Mouse (Mus musculus): ENCODE measurements around the gene Matn1. TPM values are rescaled to one million over a fixed set of nuclear protein-coding genes. Genes with fewer than 3 reads are reported as not detected.

Matn1 gene
- polyA plus RNA-seq, 2 experiments = 0.08 to 0.13 TPM

DNA sequence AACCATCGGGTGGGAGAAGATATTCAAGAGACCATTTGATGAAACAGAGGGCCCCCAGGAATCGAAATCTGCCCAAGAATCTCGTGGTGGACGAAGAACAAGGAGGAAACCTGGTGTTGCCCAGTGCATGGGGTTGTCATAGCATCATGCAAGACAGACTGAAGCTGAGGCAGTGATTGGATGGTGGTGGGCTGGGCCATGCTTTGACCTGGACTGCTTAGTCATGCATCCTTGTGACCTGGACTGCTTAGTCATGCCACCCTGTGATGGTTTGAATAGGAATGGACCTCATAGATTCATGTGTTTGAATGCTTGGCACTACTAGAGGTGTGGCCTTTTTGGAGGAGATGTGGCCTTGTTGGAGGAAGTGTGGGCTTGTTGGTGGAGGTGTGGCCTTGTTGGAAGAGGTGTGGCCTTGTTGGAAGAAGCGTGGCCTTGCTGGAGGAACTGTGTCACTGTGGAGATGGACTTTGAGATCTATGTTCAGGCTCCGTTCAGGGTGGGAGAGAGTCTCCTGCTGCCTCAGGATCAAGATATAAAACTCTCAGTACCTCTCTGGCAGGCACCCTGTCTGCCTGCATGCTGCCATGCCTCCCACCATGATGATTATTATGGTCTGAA, 44.1 kb downstream of the Matn1 start:
- no peak for TF ChIP-seq EP300 (IDR thresholded peaks at IDR 0.05; ENCODE audit: low read depth)
- TF ChIP-seq CTCF (IDR thresholded peaks at IDR 0.05; ENCODE audit: low read depth) = no peak
- H3K4me3 ChIP-seq (ENCODE audit: insufficient read depth in 1 of 2, low read depth in 2 of 2, low read length in 2 of 2) = no peak overlapping the region
- WGBS (ENCODE audit: insufficient replicate concordance) = 44% methylated on average over 6 of the region's 6 CpGs
- DNase-seq (ENCODE audit: low read depth in 3 of 3, low spot score in 3 of 3) (no peak), ATAC-seq (ENCODE audit: insufficient read depth) (no peak)
- no peak overlapping the region for H3K4me2 ChIP-seq (ENCODE audit: low read depth)
- H3K36me3 ChIP-seq (replicated peaks; ENCODE audit: control insufficient read depth, insufficient read depth, low read depth) = no peaks in the 10 kb centered on the region
- no peaks in the 10 kb centered on the region for H3K9me3 ChIP-seq (ENCODE audit: control insufficient read depth, low read length)
- H3K9ac ChIP-seq (replicated peaks) = no peak overlapping the region
- H3K27me3 ChIP-seq (ENCODE audit: control insufficient read depth, insufficient read depth, low read length) = no peaks in the 10 kb centered on the region
- no peaks in the 10 kb centered on the region for H3K4me1 ChIP-seq (replicated peaks; ENCODE audit: control insufficient read depth in 2 of 2, insufficient read depth in 2 of 2, low read length in 1 of 2)
- H3K27ac ChIP-seq = no peak overlapping the region

DNA sequence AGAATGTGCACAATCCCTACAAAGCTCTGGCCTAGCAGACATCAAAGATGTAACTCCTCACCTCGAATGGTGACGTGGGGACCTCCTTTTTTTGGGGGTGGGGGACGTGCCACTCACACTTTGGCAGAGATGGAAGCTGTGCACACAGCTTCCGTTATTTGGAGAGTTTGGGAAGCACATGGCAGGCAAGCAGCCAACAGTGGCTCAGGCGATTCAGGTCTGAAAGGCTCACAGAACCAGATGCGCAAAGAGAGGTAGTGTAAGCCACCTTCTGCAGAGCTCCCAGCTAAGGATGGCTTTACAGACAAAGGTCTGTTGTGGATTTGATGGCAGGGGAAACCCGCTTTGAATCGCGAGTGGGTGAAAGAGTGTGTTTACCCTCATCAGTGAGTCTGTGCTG, 45.0 kb downstream of the Matn1 start:
- Histone ChIP-seq H3K4me2 (ENCODE audit: low read depth) (no peak overlapping the region), H3K27ac (no peak overlapping the region), H3K4me3 (ENCODE audit: insufficient read depth in 1 of 2, low read depth in 2 of 2, low read length in 2 of 2) (no peak overlapping the region), H3K36me3 (replicated peaks; ENCODE audit: control insufficient read depth, insufficient read depth, low read depth) (no peaks in the 10 kb centered on the region), H3K9me3 (ENCODE audit: control insufficient read depth, low read length) (no peaks in the 10 kb centered on the region), H3K4me1 (replicated peaks; ENCODE audit: control insufficient read depth in 2 of 2, insufficient read depth in 2 of 2, low read length in 1 of 2) (no peaks in the 10 kb centered on the region), H3K27me3 (ENCODE audit: control insufficient read depth, insufficient read depth, low read length) (no peaks in the 10 kb centered on the region), H3K9ac (replicated peaks) (no peak overlapping the region)
- DNase-seq (ENCODE audit: low read depth in 3 of 3, low spot score in 3 of 3) (no peak), ATAC-seq (ENCODE audit: insufficient read depth) (no peak)
- 54% methylated on average over 9 of the region's 9 CpGs for WGBS (ENCODE audit: insufficient replicate concordance)
- no peak for TF ChIP-seq CTCF (IDR thresholded peaks at IDR 0.05; ENCODE audit: low read depth)
- no peak for TF ChIP-seq EP300 (IDR thresholded peaks at IDR 0.05; ENCODE audit: low read depth)

DNA sequence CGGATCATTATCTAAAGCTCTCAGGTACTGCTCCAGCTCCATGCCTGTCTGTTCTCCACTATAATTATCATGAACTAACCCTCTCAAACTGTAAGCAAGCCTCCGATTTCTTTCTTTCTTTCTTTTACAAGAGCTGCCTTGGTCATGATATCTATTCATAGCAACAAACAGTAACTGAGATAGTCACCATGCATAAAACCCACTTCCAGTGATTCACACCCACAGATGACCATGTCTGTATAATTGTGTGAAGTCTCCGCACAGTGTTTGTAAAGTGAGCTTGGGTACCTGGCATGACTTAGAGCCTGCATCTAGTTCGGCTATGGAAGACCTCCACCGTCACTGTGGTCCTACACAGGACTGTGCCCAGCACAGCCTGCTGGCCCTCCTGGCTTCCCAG, 46.8 kb downstream of the Matn1 start:
- ATAC-seq (ENCODE audit: insufficient read depth) (no peak), DNase-seq (ENCODE audit: low read depth in 3 of 3, low spot score in 3 of 3) (no peak)
- WGBS (ENCODE audit: insufficient replicate concordance) = 74% methylated on average over 5 of the region's 5 CpGs
- Histone ChIP-seq H3K9me3 (ENCODE audit: control insufficient read depth, low read length) (no peaks in the 10 kb centered on the region), H3K4me3 (ENCODE audit: insufficient read depth in 1 of 2, low read depth in 2 of 2, low read length in 2 of 2) (no peak overlapping the region), H3K9ac (replicated peaks) (no peak overlapping the region), H3K4me2 (ENCODE audit: low read depth) (no peak overlapping the region), H3K27me3 (ENCODE audit: control insufficient read depth, insufficient read depth, low read length) (no peaks in the 10 kb centered on the region), H3K4me1 (replicated peaks; ENCODE audit: control insufficient read depth in 2 of 2, insufficient read depth in 2 of 2, low read length in 1 of 2) (no peaks in the 10 kb centered on the region), H3K36me3 (replicated peaks; ENCODE audit: control insufficient read depth, insufficient read depth, low read depth) (no peaks in the 10 kb centered on the region), H3K27ac (no peak overlapping the region)
- TF ChIP-seq EP300 (IDR thresholded peaks at IDR 0.05; ENCODE audit: low read depth) (no peak), CTCF (IDR thresholded peaks at IDR 0.05; ENCODE audit: low read depth) (no peak)

DNA sequence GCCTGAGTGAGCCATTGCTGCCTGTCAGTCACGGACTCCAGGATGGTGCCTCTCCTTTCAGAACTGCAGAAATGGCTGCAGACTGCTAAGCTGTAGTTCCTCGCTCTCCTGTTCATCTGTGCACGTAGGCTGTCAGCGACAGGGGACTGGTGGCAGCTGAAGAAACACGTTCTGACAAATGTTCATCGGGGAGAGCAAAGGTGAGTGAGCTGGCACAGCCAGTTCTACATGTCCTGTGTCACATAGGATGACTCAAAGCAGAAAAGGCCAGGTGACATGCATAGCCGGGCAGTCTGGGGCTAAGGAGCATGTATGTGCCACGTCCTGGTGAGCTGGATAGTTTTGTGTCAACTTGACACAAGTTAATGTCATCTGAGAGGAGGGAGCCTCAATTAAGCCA, 50.4 kb downstream of the Matn1 start:
- 58% methylated on average over 8 of the region's 8 CpGs for WGBS (ENCODE audit: insufficient replicate concordance)
- H3K4me3 ChIP-seq (ENCODE audit: insufficient read depth in 1 of 2, low read depth in 2 of 2, low read length in 2 of 2) = no peak overlapping the region
- no peaks in the 10 kb centered on the region for H3K27me3 ChIP-seq (ENCODE audit: control insufficient read depth, insufficient read depth, low read length)
- no peaks in the 10 kb centered on the region for H3K36me3 ChIP-seq (replicated peaks; ENCODE audit: control insufficient read depth, insufficient read depth, low read depth)
- DNase-seq (ENCODE audit: low read depth in 3 of 3, low spot score in 3 of 3) = no peak
- H3K4me2 ChIP-seq (ENCODE audit: low read depth) = no peak overlapping the region
- no peaks in the 10 kb centered on the region for H3K9me3 ChIP-seq (ENCODE audit: control insufficient read depth, low read length)
- TF ChIP-seq CTCF (IDR thresholded peaks at IDR 0.05; ENCODE audit: low read depth) (no peak), EP300 (IDR thresholded peaks at IDR 0.05; ENCODE audit: low read depth) (no peak)
- ATAC-seq (ENCODE audit: insufficient read depth) = no peak
- no peaks in the 10 kb centered on the region for H3K4me1 ChIP-seq (replicated peaks; ENCODE audit: control insufficient read depth in 2 of 2, insufficient read depth in 2 of 2, low read length in 1 of 2)
- H3K9ac ChIP-seq (replicated peaks) = no peak overlapping the region
- no peak overlapping the region for H3K27ac ChIP-seq

DNA sequence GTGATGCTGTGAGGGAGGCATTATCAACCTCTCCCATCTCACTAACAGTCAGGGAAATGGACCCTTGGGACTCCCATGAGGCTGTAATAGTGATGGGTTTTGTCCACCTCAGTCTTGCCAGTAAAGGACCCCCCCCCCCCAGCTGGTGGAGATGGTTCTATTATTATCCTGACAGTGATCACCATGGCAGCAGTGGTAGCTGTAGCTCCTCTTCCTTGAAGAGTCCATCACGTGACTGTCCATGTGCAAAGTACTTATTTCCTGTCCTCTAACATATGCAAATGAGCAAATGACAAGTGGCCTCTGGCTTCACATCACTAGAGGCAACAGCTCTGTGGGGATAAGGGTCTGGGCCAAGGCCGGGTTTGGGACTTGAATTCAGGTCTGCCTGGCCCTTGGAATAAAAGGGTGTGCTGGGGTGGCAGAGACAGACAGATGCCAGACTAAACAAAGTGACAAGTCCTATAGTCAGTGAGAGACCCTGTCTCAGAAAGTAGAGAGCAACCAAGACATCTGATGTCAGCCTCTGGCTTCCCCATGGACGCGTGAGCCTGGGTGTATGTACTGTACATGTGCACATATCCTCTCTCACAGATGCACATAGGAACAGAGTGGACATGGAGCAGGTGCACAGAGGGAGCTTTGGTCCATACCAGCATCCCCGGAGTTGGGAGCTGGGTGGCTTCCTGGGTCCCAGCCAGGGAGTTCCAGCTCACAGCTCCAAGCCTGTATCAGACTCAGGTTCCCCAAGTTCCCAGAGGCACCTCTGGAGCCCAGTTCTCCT, 55.8 kb downstream of the Matn1 start:
- Histone ChIP-seq H3K4me3 (ENCODE audit: insufficient read depth in 1 of 2, low read depth in 2 of 2, low read length in 2 of 2) (no peak overlapping the region), H3K27me3 (ENCODE audit: control insufficient read depth, insufficient read depth, low read length) (no peaks in the 10 kb centered on the region), H3K9me3 (ENCODE audit: control insufficient read depth, low read length) (no peaks in the 10 kb centered on the region), H3K9ac (replicated peaks) (no peak overlapping the region), H3K36me3 (replicated peaks; ENCODE audit: control insufficient read depth, insufficient read depth, low read depth) (no peaks in the 10 kb centered on the region), H3K4me2 (ENCODE audit: low read depth) (no peak overlapping the region), H3K27ac (no peak overlapping the region), H3K4me1 (replicated peaks; ENCODE audit: control insufficient read depth in 2 of 2, insufficient read depth in 2 of 2, low read length in 1 of 2) (no peaks in the 10 kb centered on the region)
- no peak for TF ChIP-seq EP300 (IDR thresholded peaks at IDR 0.05; ENCODE audit: low read depth)
- TF ChIP-seq CTCF (IDR thresholded peaks at IDR 0.05; ENCODE audit: low read depth) = no peak
- ATAC-seq (ENCODE audit: insufficient read depth) (no peak), DNase-seq (ENCODE audit: low read depth in 3 of 3, low spot score in 3 of 3) (no peak)
- whole genome bisulfite sequencing (ENCODE audit: insufficient replicate concordance) = 56% methylated on average over 5 of the region's 5 CpGs

Data from liver, embryonic 14.5 days (tissue).